Mouse (Mus musculus) layer of hippocampus, adult 9-11 months (tissue): ENCODE measurements around the gene Ak2.

Experiments used
- DNase-seq: peaks from one replicate; pipeline ENCODE4 v3.0.0; 2022

Gene Ak2

DNA sequence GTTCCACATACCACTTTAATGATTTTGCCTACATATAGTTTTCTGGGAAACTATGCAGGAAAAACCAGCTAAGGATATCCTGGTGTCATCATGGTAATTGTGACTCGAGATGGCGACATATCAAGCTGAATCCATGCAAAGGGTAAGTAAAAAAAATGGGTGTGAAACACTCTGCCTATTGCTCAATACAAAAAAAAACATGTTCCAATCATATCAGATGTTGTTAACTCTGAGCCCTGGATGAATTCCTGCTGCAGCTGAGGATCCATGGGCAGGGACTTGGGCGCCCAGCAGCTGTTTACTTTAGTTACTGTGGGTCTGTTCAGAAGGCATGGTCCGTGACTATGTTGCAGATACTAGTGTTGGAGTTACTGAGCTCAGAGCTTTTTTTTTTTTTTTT lies 15.2 kb upstream of the Ak2 start:
- DNase-seq, result no peak

DNA sequence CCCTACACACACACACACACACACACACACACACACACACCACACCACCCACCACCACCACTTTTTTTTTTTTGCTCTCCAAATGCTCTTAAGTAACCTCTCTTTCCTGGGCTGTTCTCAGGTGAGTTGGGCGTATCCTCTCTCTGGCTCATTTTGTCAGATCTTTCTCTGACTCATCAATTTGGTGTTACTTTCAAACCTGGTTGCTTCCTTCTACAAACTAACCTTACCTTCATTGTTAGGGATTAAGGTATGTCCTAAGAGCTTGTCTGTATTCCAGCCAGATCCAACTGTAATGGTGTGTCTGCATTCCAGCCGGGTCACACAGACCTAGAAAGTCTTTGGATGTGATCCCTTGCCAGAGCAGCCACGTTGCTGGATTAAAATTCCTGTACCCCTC lies 14.5 kb upstream of the Ak2 start:
- DNase-seq, result no peak

- DNase-seq, result no peak
Measured at GRCm38 (mm10) chr4:128978634-128979033, 13.1 kb upstream of the Ak2 start.

GRCm38 (mm10) chr4:128980890-128981832 lies 10.6 kb upstream of the Ak2 start:
- DNase-seq, result no peak

GRCm38 (mm10) chr4:128981833-128982180 lies 10.0 kb upstream of the Ak2 start:
- no peak for DNase-seq

- DNase-seq, result no peak
Measured at GRCm38 (mm10) chr4:128983151-128983550, 8.6 kb upstream of the Ak2 start.

DNA sequence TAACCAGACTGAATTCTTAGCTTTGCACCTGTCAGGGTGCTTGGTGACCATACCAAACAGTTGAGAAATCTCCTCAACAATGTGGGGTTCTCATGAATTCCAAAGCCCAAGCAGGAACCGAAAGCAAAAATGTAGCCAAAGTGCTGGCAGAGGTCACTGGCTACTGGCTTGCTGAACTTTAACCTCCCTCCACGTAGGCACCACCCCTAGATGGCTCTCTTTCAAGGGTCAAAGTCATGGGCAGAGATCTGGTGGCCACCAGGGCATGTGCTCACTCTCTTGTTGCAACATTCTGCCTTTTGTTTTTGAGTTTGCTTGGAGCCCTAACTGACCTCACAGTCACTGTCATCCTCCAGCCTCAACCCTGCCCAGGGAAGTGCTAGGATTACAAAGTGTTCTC lies 8.1 kb upstream of the Ak2 start:
- no peak for DNase-seq

GRCm38 (mm10) chr4:128984600-128984999 lies 7.2 kb upstream of the Ak2 start:
- DNase-seq, result no peak

- no peak for DNase-seq
Measured at GRCm38 (mm10) chr4:128988911-128989310, 2.8 kb upstream of the Ak2 start.

DNA sequence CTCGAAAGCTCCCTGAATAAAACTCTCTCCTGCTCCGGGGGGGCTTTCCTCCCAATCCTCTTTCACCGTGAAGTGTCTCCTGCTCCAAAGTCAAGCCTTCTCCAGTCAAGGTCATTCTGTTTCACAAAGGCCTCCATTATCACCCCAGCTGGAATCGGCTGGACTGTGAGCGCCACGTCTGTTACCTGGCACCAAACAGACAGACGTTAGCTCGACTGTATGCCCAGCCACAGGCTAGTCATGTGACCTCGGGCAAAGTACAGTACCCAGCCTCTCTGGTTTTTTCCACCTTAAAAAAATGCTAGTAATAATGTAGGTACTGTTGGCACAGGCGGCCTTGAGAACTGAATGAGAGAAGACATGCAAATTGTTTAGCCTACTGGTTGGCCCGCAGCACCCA lies 2.1 kb upstream of the Ak2 start:
- DNase-seq, result no peak

GRCm38 (mm10) chr4:128992176-128992575 lies 418 bp downstream of the Ak2 start:
- DNase-seq, result no peak

DNA sequence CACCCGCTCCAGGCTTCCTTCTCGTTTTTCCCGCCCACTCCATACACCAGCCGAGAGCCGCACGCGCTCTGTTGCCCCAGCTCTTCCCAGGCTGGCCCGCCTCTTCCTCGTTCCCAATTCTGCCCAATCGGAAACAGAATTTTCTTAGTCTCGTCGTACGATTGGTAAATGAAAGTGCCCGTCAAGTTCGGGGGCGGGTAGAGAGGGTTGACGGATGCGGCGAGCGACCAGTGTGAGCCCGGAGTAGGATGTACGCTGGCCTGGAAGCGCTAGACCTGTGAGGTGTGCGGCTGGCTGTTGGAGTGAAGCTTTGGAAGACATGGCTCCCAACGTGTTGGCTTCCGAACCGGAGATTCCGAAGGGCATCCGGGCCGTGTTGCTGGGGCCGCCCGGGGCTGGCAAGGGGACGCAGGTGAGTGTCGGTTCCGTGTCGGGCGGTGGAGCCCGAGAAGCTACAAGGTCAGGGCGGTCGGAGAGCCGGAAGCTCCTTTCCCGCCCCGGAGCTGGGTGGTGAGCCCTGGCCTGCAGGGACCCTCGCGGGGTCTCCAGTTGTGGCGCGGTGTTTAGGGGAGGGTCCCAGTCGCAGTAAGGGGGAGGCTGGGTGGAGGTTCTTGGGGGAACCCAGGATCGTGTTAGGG lies 1.4 kb downstream of the Ak2 start:
- DNase-seq, result peak; percentile 95

DNA sequence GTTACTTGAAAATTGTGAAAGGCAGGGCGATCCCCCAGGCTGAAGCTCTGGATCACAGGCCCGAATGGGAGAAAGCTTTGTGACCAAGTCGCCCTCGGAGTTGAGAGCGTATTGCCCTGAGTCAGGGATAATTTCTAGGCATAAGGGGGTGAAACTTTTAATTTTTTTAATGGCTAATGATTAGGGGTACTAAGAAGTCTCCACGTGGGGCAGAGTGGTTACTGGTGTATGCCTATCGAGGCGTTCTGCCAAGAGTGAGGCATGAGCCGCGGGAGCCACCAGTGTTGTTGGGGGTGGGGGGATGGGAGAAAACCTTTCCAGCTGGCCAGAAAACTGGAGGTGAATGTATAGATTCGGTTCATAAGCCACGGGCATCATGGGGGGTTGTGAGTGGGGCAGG lies 1.9 kb downstream of the Ak2 start:
- no peak for DNase-seq

DNA sequence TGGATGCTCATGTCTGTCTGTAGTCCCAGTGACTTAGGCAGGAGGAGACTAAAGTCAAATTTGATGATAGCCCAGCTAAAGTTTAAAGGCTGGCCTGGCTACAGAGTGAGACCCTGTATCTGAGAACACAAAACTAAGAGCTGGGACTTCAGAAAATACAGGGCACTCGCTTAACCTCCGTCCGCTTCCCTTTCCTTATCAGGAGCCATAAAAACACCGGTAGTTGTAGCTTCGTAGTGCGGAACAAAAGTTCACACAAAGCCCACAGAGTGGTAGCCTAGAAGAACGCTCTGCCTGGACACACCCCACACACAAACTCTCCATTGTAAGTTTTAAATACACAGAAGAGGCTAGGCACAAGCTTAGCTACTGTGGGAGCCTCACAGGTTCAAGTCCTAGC lies 3.5 kb downstream of the Ak2 start:
- DNase-seq, result no peak

DNA sequence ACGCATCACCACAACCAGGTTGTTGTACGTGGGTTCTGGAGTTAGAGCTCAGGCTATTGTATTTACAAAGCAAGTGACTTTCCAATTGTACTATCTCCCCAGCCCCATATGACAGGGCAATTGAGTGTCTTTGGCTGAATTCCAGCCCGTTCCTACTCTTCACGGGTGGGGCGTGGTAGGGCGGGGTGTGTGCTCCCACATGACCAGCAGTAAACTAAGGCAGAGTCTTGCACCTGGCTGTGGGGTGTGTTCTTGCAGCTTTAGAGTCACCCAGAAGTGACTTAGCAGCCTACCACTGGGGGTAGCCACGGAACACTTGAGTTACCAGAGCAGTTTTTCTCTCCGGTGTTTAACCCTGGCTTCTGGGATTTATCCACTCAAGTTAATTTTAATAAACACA lies 5.5 kb downstream of the Ak2 start:
- DNase-seq, result no peak

DNA sequence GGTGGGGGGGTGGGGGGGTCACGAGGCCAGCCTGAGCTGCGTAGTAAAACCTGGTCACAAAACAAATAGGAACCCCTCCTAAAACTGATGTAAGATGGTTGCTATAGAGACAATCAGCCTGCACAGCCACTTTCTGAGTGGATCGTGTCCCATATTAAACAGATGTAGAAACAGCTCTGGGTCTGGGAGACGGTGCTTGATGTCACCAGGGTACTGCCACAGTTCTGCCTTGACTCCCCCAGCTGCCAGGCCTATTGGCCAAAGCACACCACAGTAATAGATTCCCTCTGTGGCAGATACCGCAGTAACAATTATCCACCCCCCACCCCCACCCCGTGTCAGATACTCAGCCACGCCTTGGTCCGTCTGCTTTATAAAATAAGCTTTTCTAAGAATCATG lies 6.6 kb downstream of the Ak2 start:
- no peak for DNase-seq

DNA sequence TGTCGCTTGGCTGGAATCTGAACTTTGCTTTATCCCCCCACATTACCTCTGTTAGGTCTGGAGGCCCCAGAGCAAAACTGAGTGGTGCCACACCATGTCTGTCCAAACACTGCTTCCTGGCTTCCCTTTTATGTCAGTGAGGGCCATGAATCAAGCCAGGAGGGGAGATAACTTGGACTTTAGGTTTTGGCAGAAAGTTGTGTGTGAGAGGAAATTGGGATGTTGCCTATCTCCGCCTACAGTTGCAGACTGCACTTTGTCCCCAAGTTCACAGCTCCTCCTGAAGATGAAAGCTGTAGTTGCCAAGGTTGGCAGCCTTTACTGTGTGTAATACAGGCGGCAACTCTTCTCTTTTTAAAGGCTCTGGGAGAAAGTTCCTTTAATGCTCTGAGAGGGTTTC lies 9.0 kb downstream of the Ak2 start:
- no peak for DNase-seq

GRCm38 (mm10) chr4:129003720-129004119 lies 12.0 kb downstream of the Ak2 start:
- DNase-seq, result no peak

- no peak for DNase-seq
Measured at GRCm38 (mm10) chr4:129008006-129008519, 16.3 kb downstream of the Ak2 start.

- DNase-seq, result no peak
Measured at GRCm38 (mm10) chr4:129008672-129009071, 16.9 kb downstream of the Ak2 start.

- no peak for DNase-seq
Measured at GRCm38 (mm10) chr4:129009521-129009920, 17.8 kb downstream of the Ak2 start.

DNA sequence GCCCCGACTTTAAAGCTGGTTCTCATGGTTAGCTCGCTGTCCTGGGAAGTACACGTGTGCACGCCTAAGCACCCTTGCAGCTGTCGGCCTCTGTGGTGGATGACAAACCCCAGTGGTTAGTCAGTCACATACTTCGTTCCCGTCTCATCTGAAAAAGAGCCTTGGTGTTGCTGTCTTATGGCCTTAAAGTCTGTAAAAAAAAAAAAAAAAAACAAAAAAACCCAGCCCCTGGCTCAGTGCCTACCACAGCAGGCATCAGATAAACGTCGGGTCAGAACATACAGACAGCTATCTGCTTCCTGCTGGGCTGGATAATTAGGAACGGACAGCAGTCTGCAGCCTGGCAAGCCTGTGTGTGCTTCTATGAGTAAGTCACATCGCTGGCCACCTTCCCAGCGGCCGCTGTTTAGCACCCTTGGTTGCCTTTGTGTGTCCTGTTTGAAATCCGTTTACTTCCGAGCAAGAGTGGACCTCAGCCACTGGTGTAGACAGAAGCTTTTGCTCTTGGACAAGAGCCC lies 19.9 kb downstream of the Ak2 start:
- DNase-seq, result peak; percentile 18

DNA sequence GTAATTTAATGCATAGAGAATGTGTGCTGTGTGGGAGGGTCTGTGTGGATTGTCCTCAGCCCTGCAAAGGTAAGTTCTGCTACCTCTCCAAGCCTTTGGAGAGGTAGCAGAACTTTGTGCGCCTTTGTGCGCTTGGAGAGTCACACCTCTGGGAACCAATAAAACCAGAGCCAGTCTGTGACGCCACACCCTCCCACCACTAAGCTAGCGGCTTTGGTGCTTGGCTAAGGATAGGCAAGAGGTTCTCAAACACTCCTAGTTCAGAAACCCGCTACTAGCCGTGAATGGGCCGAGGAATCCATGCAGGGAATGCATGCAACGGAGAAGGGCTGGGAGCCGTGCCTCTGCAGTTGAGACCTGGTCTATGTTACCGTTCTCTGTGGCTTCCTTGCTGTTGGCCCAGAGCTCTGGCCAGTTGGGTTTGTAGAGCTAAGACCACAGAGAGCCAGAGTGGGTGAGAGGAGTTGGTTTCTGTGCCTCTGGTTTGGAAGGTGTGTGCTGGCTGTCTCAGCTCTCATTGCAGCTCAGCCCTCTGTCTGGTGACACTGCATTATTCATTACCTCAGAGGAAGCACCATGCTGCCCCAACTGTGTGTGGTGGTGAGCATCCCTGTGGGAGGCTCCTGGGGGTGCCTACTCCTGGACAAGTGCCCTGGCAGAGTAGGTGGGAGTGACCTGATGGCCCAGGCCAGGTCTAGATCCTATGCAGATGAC lies 21.6 kb downstream of the Ak2 start:
- no peak for DNase-seq
